Mouse (Mus musculus) olfactory bulb, adult 2 months (tissue): ENCODE measurements around the gene Zfp870.

ENCODE experiments used
- CTCF ChIP-seq: fragments of 200-500 bp; IDR thresholded peaks from 2 replicates; pipeline ENCODE4 v1.5.1; 2012; ENCODE audit warnings: low read depth, mild to moderate bottlenecking, low read length, moderate library complexity; ENCODE audit not compliant: insufficient read depth
- POLR2A ChIP-seq: fragments of 200-500 bp; IDR thresholded peaks from 2 replicates; pipeline ENCODE4 v1.6.1; 2012; ENCODE audit warnings: mild to moderate bottlenecking, low read depth, low read length, moderate library complexity; ENCODE audit not compliant: insufficient read depth

DNA sequence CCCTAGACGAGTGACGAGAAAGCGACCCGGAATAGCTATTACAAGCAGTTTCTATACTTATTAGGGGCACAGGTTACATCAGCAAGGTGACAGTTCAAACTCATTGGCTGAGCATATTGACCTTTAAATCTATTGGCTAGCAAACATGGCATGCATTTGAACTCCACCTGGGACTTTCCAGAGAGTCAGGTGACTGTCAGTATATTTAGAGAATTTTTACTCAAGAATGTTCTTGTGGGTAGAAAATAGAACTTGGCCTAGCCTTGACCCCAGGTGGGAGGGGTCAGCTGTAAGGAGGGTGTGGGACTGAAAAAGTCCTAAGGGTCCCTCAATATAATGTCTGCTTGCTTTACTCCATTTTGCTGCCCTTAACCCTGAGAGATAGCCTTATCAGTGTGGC, 4.0 kb upstream of the Zfp870 start:
- TF ChIP-seq CTCF (no peak), POLR2A (no peak)
